ENCODE assay signal across 23 mouse cellular contexts in genomic region chr2:68243879-68244553, GRCm38 (mm10).
A peak's percentile ranks its signal among the peaks of the same experiment; 100 is the strongest.
DNase-seq lines count a peak whose midpoint lies in the region; ATAC-seq and TF ChIP-seq lines count a peak whose summit lies in the region.
"Had no signal": no experiment of that assay in that cellular context is flagged by ENCODE, and none has a peak within 500 bp of the region (broad histone marks: within the 10 kb centered on the region; RNA-seq: fewer than 3 reads in every experiment).

No protein-coding gene starts in this region.

- WGBS in heart, embryonic 10.5 days, result 50% methylated on average over 12 of the region's 12 CpGs
- WGBS in kidney, embryonic 14.5 days, result 47% methylated on average over 12 of the region's 12 CpGs
- 63% methylated on average over 12 of the region's 12 CpGs for WGBS in stomach, embryonic 16.5 days
- 59% methylated on average over 12 of the region's 12 CpGs for WGBS in stomach, postnatal 0 days

- H3K9ac ChIP-seq in kidney, embryonic 14.5 days (ENCODE audit: low read depth, low read length), result no peak overlapping the region
- H3K9ac ChIP-seq in stomach, embryonic 16.5 days (ENCODE audit: low read length), result no peak overlapping the region
- no peak overlapping the region for H3K9ac ChIP-seq in stomach, postnatal 0 days (ENCODE audit: low read length)
- H3K9ac ChIP-seq: embryonic facial prominence, embryonic 13.5 days; hindbrain, embryonic 14.5 days; limb, embryonic 15.5 days; liver, embryonic 14.5 days; midbrain, embryonic 13.5 days had no signal

- DNase-seq in heart, embryonic 10.5 days (ENCODE audit: low spot score), result no peak
- no peak for DNase-seq in heart, postnatal 14 days
- DNase-seq in kidney, postnatal 36 days, result no peak
- no peak for DNase-seq in stomach, postnatal 0 days (ENCODE audit: low spot score)
- no peak for DNase-seq in layer of hippocampus, postnatal 36 days
- DNase-seq: adrenal gland, postnatal 25 days; cerebellum, adult 9-10 months; gastrocnemius, postnatal 10 days; heart, postnatal 4 days; kidney, adult 2 months; kidney, postnatal 14 days; lung, postnatal 14 days; right cerebral cortex, postnatal 25 days; spleen, adult 18-20 months had no signal

- no peak overlapping the region for H3K4me3 ChIP-seq in heart, embryonic 10.5 days
- no peak overlapping the region for H3K4me3 ChIP-seq in kidney, embryonic 14.5 days (ENCODE audit: low read length)
- H3K4me3 ChIP-seq in stomach, embryonic 16.5 days (replicated peaks; ENCODE audit: low read length), result no peak overlapping the region
- no peak overlapping the region for H3K4me3 ChIP-seq in stomach, postnatal 0 days (ENCODE audit: low read depth, low read length)
- H3K4me3 ChIP-seq: embryonic facial prominence, embryonic 13.5 days; layer of hippocampus, adult 2 months; limb, embryonic 15.5 days; midbrain, embryonic 13.5 days had no signal

- H3K4me2 ChIP-seq in kidney, embryonic 14.5 days (replicated peaks; ENCODE audit: low read depth, low read length), result no peak overlapping the region
- no peak overlapping the region for H3K4me2 ChIP-seq in stomach, embryonic 16.5 days (ENCODE audit: low read depth, low read length)
- H3K4me2 ChIP-seq in stomach, postnatal 0 days (replicated peaks; ENCODE audit: low read depth), result no peak overlapping the region
- H3K4me2 ChIP-seq: embryonic facial prominence, embryonic 13.5 days; hindbrain, embryonic 14.5 days; limb, embryonic 15.5 days; midbrain, embryonic 13.5 days had no signal

- intact Hi-C loops in heart, postnatal 14 days (cut with DNase I), result no loop called here

- TF ChIP-seq EP300 in stomach, postnatal 0 days (optimal IDR thresholded peaks at IDR 0.05), result no peak

- peak; percentile 70; the same call in 1 of the 2 replicates for ATAC-seq in kidney, embryonic 14.5 days (ENCODE audit: low FRiP score, low TSS enrichment)
- ATAC-seq in stomach, embryonic 16.5 days (ENCODE audit: insufficient read depth, low FRiP score), result 0 out of 2 replicates have a peak, but pooled peaks have one; percentile 50
- no peak for ATAC-seq in stomach, postnatal 0 days (ENCODE audit: low FRiP score, low TSS enrichment)
- ATAC-seq: forebrain, embryonic 14.5 days; midbrain, embryonic 13.5 days had no signal

- H3K4me1 ChIP-seq in heart, embryonic 10.5 days, result peaks cover 20% of the 10 kb centered on the region
- H3K4me1 ChIP-seq in kidney, embryonic 14.5 days (ENCODE audit: control insufficient read depth, insufficient read depth, low read length), result peaks cover 13% of the 10 kb centered on the region; the same call in 1 of the 2 replicates
- no peaks in the 10 kb centered on the region for H3K4me1 ChIP-seq in stomach, embryonic 16.5 days (ENCODE audit: control insufficient read depth, insufficient read depth, low read length)
- H3K4me1 ChIP-seq in stomach, postnatal 0 days (replicated peaks; ENCODE audit: control insufficient read depth, insufficient read depth), result no peaks in the 10 kb centered on the region

- TF ChIP-seq CTCF in stomach, postnatal 0 days (IDR thresholded peaks at IDR 0.05; ENCODE audit: low read depth), result no peak

- no peaks in the 10 kb centered on the region for H3K9me3 ChIP-seq in heart, embryonic 10.5 days
- no peaks in the 10 kb centered on the region for H3K9me3 ChIP-seq in kidney, embryonic 14.5 days (ENCODE audit: control insufficient read depth, low read length)
- H3K9me3 ChIP-seq in stomach, embryonic 16.5 days (replicated peaks; ENCODE audit: control insufficient read depth, low read length), result no peaks in the 10 kb centered on the region
- no peaks in the 10 kb centered on the region for H3K9me3 ChIP-seq in stomach, postnatal 0 days (ENCODE audit: control insufficient read depth, low read length)
- H3K9me3 ChIP-seq: embryonic facial prominence, embryonic 13.5 days; limb, embryonic 15.5 days; midbrain, embryonic 13.5 days had no signal

- no peaks in the 10 kb centered on the region for H3K27me3 ChIP-seq in heart, embryonic 10.5 days (ENCODE audit: insufficient read depth, poor library complexity, severe bottlenecking)
- no peaks in the 10 kb centered on the region for H3K27me3 ChIP-seq in kidney, embryonic 14.5 days (ENCODE audit: control insufficient read depth, insufficient read depth, low read length)
- H3K27me3 ChIP-seq in stomach, embryonic 16.5 days (ENCODE audit: control insufficient read depth, insufficient read depth, low read length), result no peaks in the 10 kb centered on the region
- H3K27me3 ChIP-seq in stomach, postnatal 0 days (ENCODE audit: control insufficient read depth, insufficient read depth, low read length), result no peaks in the 10 kb centered on the region
- H3K27me3 ChIP-seq: embryonic facial prominence, embryonic 13.5 days; limb, embryonic 15.5 days; midbrain, embryonic 13.5 days had no signal

- H3K27ac ChIP-seq in heart, embryonic 10.5 days, result peak overlapping the region; percentile 22; the same call in 1 of the 2 replicates
- no peak overlapping the region for H3K27ac ChIP-seq in kidney, embryonic 14.5 days (ENCODE audit: low read depth, low read length)
- no peak overlapping the region for H3K27ac ChIP-seq in stomach, embryonic 16.5 days (ENCODE audit: low read length)
- H3K27ac ChIP-seq in stomach, postnatal 0 days (replicated peaks), result no peak overlapping the region
- H3K27ac ChIP-seq: hindbrain, embryonic 14.5 days; layer of hippocampus, adult 2 months; limb, embryonic 15.5 days; liver, embryonic 14.5 days; midbrain, embryonic 13.5 days had no signal

- H3K36me3 ChIP-seq in heart, embryonic 10.5 days, result peaks cover 24% of the 10 kb centered on the region
- H3K36me3 ChIP-seq in kidney, embryonic 14.5 days (ENCODE audit: control insufficient read depth, insufficient read depth, low read length), result no peaks in the 10 kb centered on the region
- no peaks in the 10 kb centered on the region; the same call in 1 of the 2 replicates for H3K36me3 ChIP-seq in stomach, embryonic 16.5 days (ENCODE audit: control insufficient read depth, insufficient read depth, low read length)
- H3K36me3 ChIP-seq in stomach, postnatal 0 days (ENCODE audit: control insufficient read depth, insufficient read depth, low read length), result no peaks in the 10 kb centered on the region
- H3K36me3 ChIP-seq: embryonic facial prominence, embryonic 13.5 days had no signal
